Mouse (Mus musculus): Measurements from ENCODE around the gene Fxr2. TPM values are rescaled to one million over a fixed set of nuclear protein-coding genes. Genes with fewer than 3 reads are reported as not detected.

Fxr2 gene
- polyA plus RNA-seq, 1 experiment, result 104 TPM

Other genes with a start within 250 kb of the Fxr2 start
- 126 TPM for gene Naa38, start 237.5 kb upstream of the Fxr2 start, polyA plus RNA-seq (2012; fragmentation: generic; extraction: Trizol)
- gene Cyb5d1, start 237.4 kb upstream of the Fxr2 start, polyA plus RNA-seq (2012; fragmentation: generic; extraction: Trizol), result 23.0 TPM
- gene Tmem88, start 234.8 kb upstream of the Fxr2 start, polyA plus RNA-seq (2012; fragmentation: generic; extraction: Trizol), result 0.16 TPM
- gene Kdm6b, start 219.3 kb upstream of the Fxr2 start, polyA plus RNA-seq (2012; fragmentation: generic; extraction: Trizol), result 31.0 TPM
- gene Dnah2, start 83.9 kb upstream of the Fxr2 start, polyA plus RNA-seq (2012; fragmentation: generic; extraction: Trizol), result 0.24 TPM
- 0.36 TPM for gene Efnb3, start 72.8 kb upstream of the Fxr2 start, polyA plus RNA-seq (2012; fragmentation: generic; extraction: Trizol)
- 9.1 TPM for gene Wrap53, start 52.7 kb upstream of the Fxr2 start, polyA plus RNA-seq (2012; fragmentation: generic; extraction: Trizol)
- 119 TPM for gene Trp53, start 52.6 kb upstream of the Fxr2 start, polyA plus RNA-seq (2012; fragmentation: generic; extraction: Trizol)
- gene Atp1b2, start 27.0 kb upstream of the Fxr2 start, polyA plus RNA-seq (2012; fragmentation: generic; extraction: Trizol), result 6.6 TPM
- gene Shbg, start 15.1 kb upstream of the Fxr2 start, polyA plus RNA-seq (2012; fragmentation: generic; extraction: Trizol), result 0.05 TPM
- gene Sat2, start 11.0 kb upstream of the Fxr2 start, polyA plus RNA-seq (2012; fragmentation: generic; extraction: Trizol), result 3.6 TPM
- 0.07 TPM for gene Sox15, start 22.3 kb downstream of the Fxr2 start, polyA plus RNA-seq (2012; fragmentation: generic; extraction: Trizol)
- 39.1 TPM for gene Mpdu1, start 29.7 kb downstream of the Fxr2 start, polyA plus RNA-seq (2012; fragmentation: generic; extraction: Trizol)
- gene Cd68, start 33.2 kb downstream of the Fxr2 start, polyA plus RNA-seq (2012; fragmentation: generic; extraction: Trizol), result 0.96 TPM
- 553 TPM for gene Eif4a1, start 39.4 kb downstream of the Fxr2 start, polyA plus RNA-seq (2012; fragmentation: generic; extraction: Trizol)
- 70.5 TPM for gene Senp3, start 49.1 kb downstream of the Fxr2 start, polyA plus RNA-seq (2012; fragmentation: generic; extraction: Trizol)
- gene Tnfsf13, start 52.8 kb downstream of the Fxr2 start, polyA plus RNA-seq (2012; fragmentation: generic; extraction: Trizol), result 0.07 TPM
- 5.5 TPM for gene Tnfsf12, start 62.9 kb downstream of the Fxr2 start, polyA plus RNA-seq (2012; fragmentation: generic; extraction: Trizol)
- 1.6 TPM for gene Tnfsfm13, start 63.1 kb downstream of the Fxr2 start, polyA plus RNA-seq (2012; fragmentation: generic; extraction: Trizol)
- gene Polr2a, start 125.6 kb downstream of the Fxr2 start, polyA plus RNA-seq (2012; fragmentation: generic; extraction: Trizol), result 69.5 TPM
- gene Slc35g3, start 129.0 kb downstream of the Fxr2 start, polyA plus RNA-seq (2012; fragmentation: generic; extraction: Trizol), result 0.26 TPM
- gene Zbtb4, start 132.9 kb downstream of the Fxr2 start, polyA plus RNA-seq (2012; fragmentation: generic; extraction: Trizol), result 9.4 TPM
- 95.3 TPM for gene Chrnb1, start 163.0 kb downstream of the Fxr2 start, polyA plus RNA-seq (2012; fragmentation: generic; extraction: Trizol)
- 17.5 TPM for gene Fgf11, start 168.9 kb downstream of the Fxr2 start, polyA plus RNA-seq (2012; fragmentation: generic; extraction: Trizol)
- 0.61 TPM for gene Tmem102, start 172.6 kb downstream of the Fxr2 start, polyA plus RNA-seq (2012; fragmentation: generic; extraction: Trizol)
- 0.02 TPM for gene Gm39566, start 182.3 kb downstream of the Fxr2 start, polyA plus RNA-seq (2012; fragmentation: generic; extraction: Trizol)
- gene Spem2, start 185.5 kb downstream of the Fxr2 start, polyA plus RNA-seq (2012; fragmentation: generic; extraction: Trizol), result not detected
- 0.05 TPM for gene Spem1, start 189.2 kb downstream of the Fxr2 start, polyA plus RNA-seq (2012; fragmentation: generic; extraction: Trizol)
- gene Nlgn2, start 204.8 kb downstream of the Fxr2 start, polyA plus RNA-seq (2012; fragmentation: generic; extraction: Trizol), result 12.8 TPM
- 259 TPM for gene Tmem256, start 205.5 kb downstream of the Fxr2 start, polyA plus RNA-seq (2012; fragmentation: generic; extraction: Trizol)
- 91.9 TPM for gene Plscr3, start 213.4 kb downstream of the Fxr2 start, polyA plus RNA-seq (2012; fragmentation: generic; extraction: Trizol)
- not detected for gene Tnk1, start 225.7 kb downstream of the Fxr2 start, polyA plus RNA-seq (2012; fragmentation: generic; extraction: Trizol)
- not detected for gene Tmem95, start 245.0 kb downstream of the Fxr2 start, polyA plus RNA-seq (2012; fragmentation: generic; extraction: Trizol)
- 24.5 TPM for gene Kctd11, start 248.4 kb downstream of the Fxr2 start, polyA plus RNA-seq (2012; fragmentation: generic; extraction: Trizol)

Measured in myocyte (in vitro differentiated cells).